Mouse (Mus musculus) G1E (cell line): Measurements from ENCODE around the gene Cd300ld5. TPM values are rescaled to one million over a fixed set of nuclear protein-coding genes. Genes with fewer than 3 reads are reported as not detected.

Experiments
- ATAC-seq: 2 replicates; pipeline ENCODE4 v1.8.0; 2016; ENCODE audit warnings: mild to moderate bottlenecking; ENCODE audit not compliant: insufficient number of reproducible peaks, poor library complexity, low FRiP score, severe bottlenecking; ENCODE audit errors: extremely low read depth
- DNase-seq: peaks from one replicate; pipeline ENCODE4 v3.0.0; 2012; ENCODE audit warnings: low spot score
- H3K27me3 ChIP-seq: 2 replicates; pipeline ENCODE4 v1.6.1; 2012; ENCODE audit warnings: mild to moderate bottlenecking, low read length, inconsistent platforms; ENCODE audit not compliant: insufficient read depth
- H3K36me3 ChIP-seq: replicated peaks from 2 replicates; pipeline ENCODE3; 2012; ENCODE audit warnings: mild to moderate bottlenecking, inconsistent platforms
- H3K4me1 ChIP-seq: 2 replicates; pipeline ENCODE4 v1.6.1; 2012; ENCODE audit warnings: low read depth, low read length, inconsistent platforms, mixed read lengths; ENCODE audit not compliant: insufficient read depth
- H3K4me3 ChIP-seq: 2 replicates; pipeline ENCODE4 v1.5.1; 2012; ENCODE audit warnings: low read depth, mild to moderate bottlenecking, inconsistent platforms, low read length, moderate library complexity, mixed read lengths
- H3K9me3 ChIP-seq: replicated peaks from 2 replicates; pipeline ENCODE4 v1.6.1; 2012; ENCODE audit warnings: inconsistent platforms
- CTCF ChIP-seq: IDR thresholded peaks from 2 replicates; pipeline ENCODE4 v1.5.1; 2012; ENCODE audit warnings: low read depth, low read length, inconsistent platforms, mixed read lengths
- GATA1 ChIP-seq: IDR thresholded peaks from 2 replicates; pipeline ENCODE4 v1.6.1; 2012; ENCODE audit warnings: borderline replicate concordance, low read length, inconsistent platforms, mixed read lengths
- GATA2 ChIP-seq: IDR thresholded peaks from 2 replicates; pipeline ENCODE4 v1.6.1; 2012; ENCODE audit warnings: low read depth, low read length, inconsistent platforms, borderline replicate concordance
- POLR2AphosphoS5 ChIP-seq: IDR thresholded peaks from 2 replicates; pipeline ENCODE4 v1.6.1; 2012; ENCODE audit warnings: low read depth, low read length, inconsistent platforms; ENCODE audit not compliant: insufficient replicate concordance
- TAL1 ChIP-seq: conservative IDR thresholded peaks from 2 replicates; pipeline ENCODE4 v1.6.1; 2012; ENCODE audit warnings: low read depth, low read length, inconsistent platforms, mixed read lengths
- polyA plus RNA-seq: library from polyadenylated mRNA; stranded (reverse); fragments of >175 nt; gene quantifications from 2 replicates; pipeline ENCODE4 v1.2.3, GENCODE M21; 2012
- total RNA-seq, 2 experiments: library from RNA; stranded (forward) in 1 of 2; stranded (reverse) in 1 of 2; fragments of 200-1000 nt in 1 of 2; fragments of >200 nt in 1 of 2; fragmentation: Nextera tagmentation in 1 of 2; gene quantifications; 2 replicates each; pipeline ENCODE4 v1.2.3; 2014 to 2017

Cd300ld5 gene
- total and polyA plus RNA-seq, 3 experiments = 10.2 TPM; not detected in 2

DNA sequence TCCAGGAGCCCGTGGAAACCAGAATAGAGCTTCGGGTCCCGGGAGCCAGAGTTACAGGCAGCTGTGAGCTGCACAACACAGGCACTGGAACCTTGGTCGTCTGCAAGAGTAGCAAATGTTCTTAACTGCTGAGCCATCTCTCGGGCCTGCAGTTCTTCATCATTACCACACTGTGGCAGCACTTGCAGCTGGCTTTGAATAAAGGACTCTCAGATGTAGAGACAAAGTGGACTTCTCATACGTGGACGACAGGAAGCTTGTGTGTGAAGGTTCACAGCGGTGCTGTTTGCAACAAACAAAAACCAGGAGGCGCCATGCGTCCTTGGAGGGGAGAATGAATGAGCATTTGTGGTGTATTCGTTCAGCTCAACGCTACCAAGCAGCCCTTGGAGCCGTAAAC, 43.3 kb upstream of the Cd300ld5 start:
- ATAC-seq = no peak
- Histone ChIP-seq H3K27me3 (peaks cover 3% of the 10 kb centered on the region; the same call in 1 of the 2 replicates), H3K9me3 (peaks cover 4% of the 10 kb centered on the region), H3K4me3 (no peak overlapping the region), H3K4me1 (no peaks in the 10 kb centered on the region), H3K36me3 (no peaks in the 10 kb centered on the region)
- no peak for DNase-seq
- no peak for TF ChIP-seq GATA1
- no peak for TF ChIP-seq POLR2AphosphoS5
- peak; percentile 32; the same call in 1 of the 2 replicates for TF ChIP-seq CTCF
- no peak for TF ChIP-seq GATA2
- TF ChIP-seq TAL1 = no peak

DNA sequence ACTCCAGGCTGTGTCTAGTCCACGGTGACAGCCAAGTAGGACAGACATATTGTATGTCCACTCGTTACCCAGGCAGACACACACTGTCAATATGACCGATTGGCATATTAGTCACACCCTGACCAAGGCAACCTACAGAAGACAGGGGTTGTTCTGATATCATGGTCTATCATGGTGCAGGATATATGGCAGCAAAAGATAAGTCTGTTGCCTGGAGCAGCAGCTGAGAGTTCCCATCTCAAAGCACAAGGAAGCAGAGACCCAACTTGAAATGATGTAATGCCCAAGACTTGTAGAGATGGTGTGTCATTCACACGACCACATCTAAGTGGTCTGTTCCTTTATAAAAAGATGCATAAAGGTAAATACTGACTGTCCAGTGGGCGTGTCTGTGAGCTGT, 41.1 kb upstream of the Cd300ld5 start:
- DNase-seq (no peak), ATAC-seq (no peak)
- H3K9me3 ChIP-seq = peaks cover 5% of the 10 kb centered on the region
- H3K4me3 ChIP-seq = no peak overlapping the region
- no peak for TF ChIP-seq POLR2AphosphoS5
- H3K27me3 ChIP-seq = no peaks in the 10 kb centered on the region
- H3K4me1 ChIP-seq = no peaks in the 10 kb centered on the region
- H3K36me3 ChIP-seq = no peaks in the 10 kb centered on the region

DNA sequence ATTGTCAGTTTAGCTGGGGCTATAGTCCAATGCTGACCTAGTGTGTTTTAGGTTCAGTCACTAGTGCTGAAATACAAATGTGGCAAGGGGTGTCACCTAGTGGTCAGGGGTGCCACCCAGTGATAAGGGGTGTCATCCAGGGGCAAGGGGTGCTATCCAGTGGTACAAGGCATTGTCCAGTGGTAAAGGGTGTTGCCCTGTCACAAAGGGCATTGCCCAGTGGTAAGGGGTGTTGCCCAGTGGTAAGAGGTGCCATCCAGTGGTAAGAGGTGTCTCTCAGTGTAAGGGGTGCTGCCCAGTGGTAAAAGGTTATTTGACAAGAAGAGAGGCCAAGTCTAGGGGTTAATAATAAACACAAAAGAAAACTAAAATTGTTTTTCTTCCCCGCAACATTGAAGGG, 39.9 kb upstream of the Cd300ld5 start:
- H3K27me3 ChIP-seq = no peaks in the 10 kb centered on the region
- TF ChIP-seq POLR2AphosphoS5 (no peak), GATA1 (no peak), CTCF (no peak), TAL1 (no peak), GATA2 (no peak)
- no peaks in the 10 kb centered on the region for H3K4me1 ChIP-seq
- DNase-seq (no peak), ATAC-seq (no peak)
- H3K36me3 ChIP-seq = no peaks in the 10 kb centered on the region
- H3K4me3 ChIP-seq = no peak overlapping the region
- peaks cover 5% of the 10 kb centered on the region for H3K9me3 ChIP-seq

DNA sequence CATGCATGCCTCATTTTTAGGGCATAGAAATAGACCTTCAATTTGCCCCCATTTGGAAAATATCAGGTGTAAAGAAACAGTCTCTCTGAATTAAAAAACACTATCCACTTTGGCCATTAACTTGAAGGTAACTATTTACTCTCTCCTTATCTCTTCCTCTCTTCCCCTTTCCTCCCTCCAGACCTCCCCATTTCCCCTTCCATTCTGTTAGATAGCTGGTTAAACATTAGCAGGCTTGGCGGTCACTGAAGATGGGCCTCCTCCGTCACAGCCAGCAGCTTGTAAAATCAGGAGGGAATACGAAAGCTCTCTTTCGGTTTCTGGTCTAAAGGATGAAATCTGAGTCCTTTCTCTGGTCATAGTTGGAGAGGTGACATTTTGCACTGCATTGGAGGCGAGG, 38.3 kb upstream of the Cd300ld5 start:
- no peaks in the 10 kb centered on the region for H3K27me3 ChIP-seq

DNA sequence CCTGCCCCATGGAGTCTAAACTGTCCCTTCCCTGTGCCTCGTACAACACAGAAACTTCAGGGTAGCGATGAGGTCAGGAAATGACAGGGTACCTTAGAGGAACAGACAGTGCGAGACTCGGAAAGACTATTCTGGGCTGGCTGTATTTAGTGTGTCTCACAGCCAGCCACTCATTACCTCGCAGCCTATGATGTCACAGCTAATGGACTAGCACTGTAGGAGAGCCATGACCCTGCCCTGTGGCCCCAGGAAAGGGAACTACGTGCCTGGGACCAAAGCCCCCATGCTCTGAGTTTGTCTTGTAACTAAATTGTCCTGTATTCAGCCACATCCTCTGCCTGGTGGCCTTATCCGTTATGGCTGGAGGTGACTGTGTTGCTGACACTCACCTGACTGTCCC, 37.8 kb upstream of the Cd300ld5 start:
- peaks cover 5% of the 10 kb centered on the region for H3K9me3 ChIP-seq
- no peak overlapping the region for H3K4me3 ChIP-seq
- H3K36me3 ChIP-seq = no peaks in the 10 kb centered on the region
- no peak for TF ChIP-seq TAL1
- TF ChIP-seq POLR2AphosphoS5 = no peak
- TF ChIP-seq CTCF = no peak
- no peak for TF ChIP-seq GATA1
- no peak for TF ChIP-seq GATA2
- no peaks in the 10 kb centered on the region for H3K4me1 ChIP-seq
- H3K27me3 ChIP-seq = no peaks in the 10 kb centered on the region
- DNase-seq (no peak), ATAC-seq (no peak)

More for the DNA sequence above, 38.3 kb upstream of the Cd300ld5 start:
- DNase-seq (no peak), ATAC-seq (no peak)
- Histone ChIP-seq H3K36me3 (no peaks in the 10 kb centered on the region), H3K4me3 (no peak overlapping the region), H3K9me3 (peaks cover 5% of the 10 kb centered on the region), H3K4me1 (no peaks in the 10 kb centered on the region)
- TF ChIP-seq GATA1 = no peak
- no peak for TF ChIP-seq CTCF
- TF ChIP-seq GATA2 = no peak
- TF ChIP-seq TAL1 = no peak
- no peak for TF ChIP-seq POLR2AphosphoS5

DNA sequence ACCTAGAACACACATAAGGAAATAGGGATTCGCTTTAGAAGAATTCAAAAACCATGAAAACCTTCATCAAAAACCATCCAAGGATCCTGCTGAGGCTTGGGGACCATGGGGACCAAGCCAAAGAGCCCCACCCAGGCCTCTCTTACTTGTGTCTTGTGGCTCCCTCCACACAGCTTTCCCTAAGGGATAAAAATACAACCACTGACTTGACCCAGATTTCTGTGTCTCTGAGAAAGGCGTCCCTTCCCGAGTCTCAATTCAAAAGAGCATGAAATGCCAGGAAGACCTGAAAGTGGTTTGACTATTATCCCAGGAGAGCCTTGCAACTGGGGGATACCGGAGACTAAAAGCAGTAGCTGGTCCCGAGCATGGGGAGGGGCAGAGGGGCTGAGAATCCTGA, 35.4 kb upstream of the Cd300ld5 start:
- H3K36me3 ChIP-seq = no peaks in the 10 kb centered on the region
- no peak overlapping the region for H3K4me3 ChIP-seq
- no peaks in the 10 kb centered on the region for H3K4me1 ChIP-seq
- no peaks in the 10 kb centered on the region for H3K27me3 ChIP-seq
- ATAC-seq = no peak
- peaks cover 3% of the 10 kb centered on the region; the same call in 1 of the 2 replicates for H3K9me3 ChIP-seq
- no peak for DNase-seq
- no peak for TF ChIP-seq CTCF

DNA sequence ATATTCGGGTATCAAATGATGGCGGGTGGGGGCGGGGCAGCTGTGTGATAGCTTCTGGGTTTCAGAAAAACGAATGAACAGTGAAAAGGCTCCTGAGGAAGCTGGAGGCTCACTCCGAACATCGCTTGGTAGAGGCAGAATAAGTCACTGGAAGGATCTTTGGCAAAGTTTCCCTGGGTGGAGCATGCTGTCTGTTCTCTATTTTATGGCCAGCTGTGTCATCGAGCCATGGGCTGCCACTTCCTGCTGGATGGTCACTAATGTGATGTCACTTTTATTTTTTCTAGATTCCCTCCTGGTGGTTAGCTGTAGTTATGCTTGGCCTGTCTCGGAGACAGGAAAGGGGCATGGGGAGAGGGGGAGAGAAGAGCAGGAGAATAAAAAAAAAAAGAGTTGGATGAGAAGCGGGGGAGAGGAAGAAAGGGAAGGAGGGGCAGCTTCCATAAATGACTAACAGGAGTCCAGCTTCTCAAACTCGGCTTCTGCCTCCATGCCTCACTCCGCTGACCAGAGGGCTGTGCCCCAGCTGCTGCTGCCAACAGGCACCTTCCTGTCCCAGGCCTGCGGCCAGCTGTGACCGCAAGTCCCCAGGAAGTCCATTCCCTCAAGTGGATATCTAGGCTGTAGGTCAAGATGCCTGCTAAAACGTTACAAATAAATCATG, 34.2 kb upstream of the Cd300ld5 start:
- no peaks in the 10 kb centered on the region for H3K27me3 ChIP-seq
- peaks cover 7% of the 10 kb centered on the region; the same call in 1 of the 2 replicates for H3K9me3 ChIP-seq
- TF ChIP-seq GATA2 = no peak
- TF ChIP-seq TAL1 = no peak
- no peak for TF ChIP-seq CTCF
- no peak for TF ChIP-seq POLR2AphosphoS5
- no peak for TF ChIP-seq GATA1
- H3K4me1 ChIP-seq = no peaks in the 10 kb centered on the region
- ATAC-seq (no peak), DNase-seq (no peak)
- H3K4me3 ChIP-seq = no peak overlapping the region
- no peaks in the 10 kb centered on the region for H3K36me3 ChIP-seq
